Mouse (Mus musculus) embryonic stem cell, embryonic (primary cell): Measurements from ENCODE around the gene Sipa1l3.

Experiments used
- CTCF ChIA-PET, 4 experiments: fragments of 300-600 bp in 2 of 4; fragments of 350-600 bp in 2 of 4; sonication (Branson Sonifier 250); formaldehyde crosslinking; loops; one replicate each; lab custom pipeline; 2022; ENCODE audit warnings: inconsistent platforms in 2 of 4; lab: Charles Lee
- POLR2A ChIA-PET, 4 experiments: fragments of 300-600 bp in 2 of 4; fragments of 350-600 bp in 2 of 4; sonication (Branson Sonifier 250); formaldehyde crosslinking; loops; one replicate each; lab custom pipeline; 2022; ENCODE audit warnings: antibody characterized with exemption in 4 of 4, inconsistent platforms in 1 of 4; lab: Charles Lee

The Sipa1l3 gene

DNA sequence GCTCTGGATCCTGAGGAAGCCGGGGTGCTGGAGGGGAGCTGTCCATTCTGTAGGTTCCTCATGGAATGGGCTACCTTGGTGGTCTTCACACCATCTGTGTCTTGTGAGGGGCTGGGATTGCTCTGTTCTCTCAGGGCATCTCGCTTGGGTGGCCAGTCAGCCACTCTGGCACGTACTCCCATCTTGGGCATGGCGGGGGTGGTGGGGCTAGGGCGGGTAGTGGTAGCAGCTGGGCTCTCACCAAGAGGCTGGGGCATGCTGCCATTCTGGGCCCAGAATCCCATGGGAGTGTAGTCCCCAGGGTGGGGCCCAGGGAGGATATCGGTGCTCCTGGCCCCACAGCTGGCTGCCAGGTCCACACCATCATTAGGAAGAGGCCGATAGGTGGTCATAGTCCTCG is 118.0 kb downstream of the Sipa1l3 start:
- POLR2A ChIA-PET, result interaction anchor here in 3 of 4 experiments (0.8 to 8.2 kb wide), 9 partner anchors 8 to 186 kb away, joined by 3 to 43 read pairs (median 3); no protein-coding TSS in a partner anchor
- CTCF ChIA-PET, result interaction anchor here in 3 of 4 experiments (0.6 to 2.5 kb wide), 3 partner anchors 12 to 168 kb away, joined by 4 to 9 read pairs (median 9); no protein-coding TSS in a partner anchor

DNA sequence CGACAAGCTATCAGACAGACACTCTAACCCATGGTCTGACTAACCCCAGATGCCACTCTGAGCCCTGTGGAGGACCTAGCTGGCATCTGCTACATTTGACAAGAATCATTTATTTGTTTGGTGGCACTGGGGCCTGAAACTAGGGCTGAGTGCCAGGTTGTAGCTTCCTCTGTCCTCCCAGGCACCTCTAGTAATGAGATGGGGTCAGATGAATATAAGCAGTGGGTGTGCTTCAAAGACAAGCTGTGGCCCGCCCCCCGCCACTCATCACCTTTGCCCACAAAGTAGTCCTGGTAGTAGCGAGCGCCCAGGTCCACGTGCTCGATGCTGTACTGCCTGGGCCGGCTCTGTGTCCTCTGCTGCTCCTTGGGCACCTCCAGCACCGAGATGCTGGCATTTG is 119.4 kb downstream of the Sipa1l3 start:
- POLR2A ChIA-PET, result interaction anchor here in 2 of 4 experiments (0.5 to 1.6 kb wide), 7 partner anchors 10 to 118 kb away, joined by 3 to 6 read pairs (median 3); no protein-coding TSS in a partner anchor

GRCm38 (mm10) chr7:29397486-29397885 is 121.0 kb downstream of the Sipa1l3 start:
- ChIA-PET CTCF (interaction anchor here in 2 of 4 experiments (0.6 to 1.3 kb wide), 3 partner anchors 9 to 345 kb away, joined by 4 to 6 read pairs (median 5); no protein-coding TSS in a partner anchor), POLR2A (interaction anchor here in 1 of 4 experiments (1.4 kb wide), 1 partner anchor 43 kb away, joined by 3 read pairs; no protein-coding TSS in a partner anchor)

More for the DNA sequence above, 119.4 kb downstream of the Sipa1l3 start:
- CTCF ChIA-PET, result interaction anchor here in 2 of 4 experiments (0.6 to 2.5 kb wide), 2 partner anchors 16 to 460 kb away, joined by 5 to 9 read pairs; no protein-coding TSS in a partner anchor

DNA sequence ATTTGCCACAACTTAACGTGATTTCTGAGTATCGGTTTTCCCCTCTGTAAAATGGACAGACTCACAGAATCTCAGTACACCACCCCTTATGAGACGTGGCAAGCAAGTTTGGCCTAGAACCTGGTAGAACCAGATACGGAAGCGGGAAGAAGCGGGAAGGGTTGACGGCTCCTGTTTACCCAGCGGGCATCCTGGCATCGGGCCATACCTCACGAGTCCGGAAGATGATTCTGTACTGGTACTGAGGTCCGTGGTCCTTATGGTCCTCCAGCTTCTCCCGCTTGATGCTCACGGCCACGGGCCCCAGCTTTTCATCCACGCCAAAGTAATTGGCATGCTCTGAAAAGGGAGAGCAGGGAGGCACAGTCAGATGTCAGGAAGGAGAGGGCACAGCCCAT is 121.5 kb downstream of the Sipa1l3 start:
- ChIA-PET CTCF (interaction anchor here in 2 of 4 experiments (0.6 to 1.3 kb wide), 4 partner anchors 9 to 345 kb away, joined by 4 to 6 read pairs (median 4); no protein-coding TSS in a partner anchor), POLR2A (interaction anchor here in 2 of 4 experiments (0.7 to 3.3 kb wide), 3 partner anchors 14 to 55 kb away, joined by 3 to 11 read pairs (median 3); no protein-coding TSS in a partner anchor)

GRCm38 (mm10) chr7:29396216-29396942 is 122.1 kb downstream of the Sipa1l3 start:
- POLR2A ChIA-PET, result interaction anchor here in 3 of 4 experiments (0.6 to 3.3 kb wide), 10 partner anchors 10 to 586 kb away, joined by 3 to 11 read pairs (median 3); partner anchors contain the start of gene Sipa1l3 (in 1 of the 3)
- CTCF ChIA-PET, result interaction anchor here in 1 of 4 experiments (1.2 kb wide), 1 partner anchor 13 kb away, joined by 4 read pairs; no protein-coding TSS in a partner anchor

DNA sequence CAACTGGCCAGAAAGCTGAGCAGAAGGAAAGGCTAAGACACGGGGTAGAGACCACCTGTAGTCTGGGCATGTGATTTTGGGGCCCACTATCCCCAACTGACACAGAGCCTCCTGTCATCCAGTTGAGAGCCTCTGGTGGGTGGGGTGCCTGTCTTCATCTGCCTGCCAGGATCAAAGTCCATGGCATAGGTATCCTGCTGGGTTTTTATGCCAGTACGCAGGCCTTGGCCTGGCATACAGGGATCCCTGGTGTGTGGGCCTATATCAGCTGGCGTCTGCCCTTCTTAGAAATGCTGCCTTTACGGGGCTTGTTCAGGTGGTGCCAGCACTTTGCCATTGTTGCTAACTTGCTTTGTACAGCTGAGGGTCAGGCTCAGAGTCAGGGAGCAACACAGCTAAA is 123.3 kb downstream of the Sipa1l3 start:
- ChIA-PET POLR2A (interaction anchor here in 3 of 4 experiments (0.6 to 4.8 kb wide), 11 partner anchors 9 to 519 kb away, joined by 3 to 43 read pairs (median 4); partner anchors contain the start of gene Sipa1l3 (in 1 of the 3)), CTCF (interaction anchor here in 1 of 4 experiments (0.6 to 1.4 kb wide), 2 partner anchors 8 to 13 kb away, joined by 3 to 7 read pairs; no protein-coding TSS in a partner anchor)

DNA sequence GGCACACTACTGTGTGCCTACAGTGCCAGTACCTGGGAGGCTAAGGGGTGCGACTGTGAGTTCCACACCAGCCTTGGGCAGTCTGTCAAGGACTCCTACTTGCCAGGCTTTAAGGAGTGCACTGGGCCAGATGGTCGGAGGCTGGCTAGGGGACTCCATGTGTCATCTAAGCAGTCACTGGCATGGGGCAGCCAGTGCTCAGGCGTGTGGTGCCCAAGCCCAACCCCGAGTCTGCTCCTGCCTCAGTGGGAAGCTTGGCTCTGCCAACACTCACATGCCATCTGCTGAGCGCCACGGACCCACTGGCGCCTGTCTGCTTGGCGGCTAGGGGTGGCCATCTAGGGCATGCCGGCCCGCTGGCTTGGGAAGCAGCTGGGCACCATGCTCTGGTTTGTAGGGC is 125.1 kb downstream of the Sipa1l3 start:
- CTCF ChIA-PET, result interaction anchor here in 3 of 4 experiments (1.0 to 2.3 kb wide), 4 partner anchors 10 to 141 kb away, joined by 3 to 13 read pairs (median 4); no protein-coding TSS in a partner anchor

DNA sequence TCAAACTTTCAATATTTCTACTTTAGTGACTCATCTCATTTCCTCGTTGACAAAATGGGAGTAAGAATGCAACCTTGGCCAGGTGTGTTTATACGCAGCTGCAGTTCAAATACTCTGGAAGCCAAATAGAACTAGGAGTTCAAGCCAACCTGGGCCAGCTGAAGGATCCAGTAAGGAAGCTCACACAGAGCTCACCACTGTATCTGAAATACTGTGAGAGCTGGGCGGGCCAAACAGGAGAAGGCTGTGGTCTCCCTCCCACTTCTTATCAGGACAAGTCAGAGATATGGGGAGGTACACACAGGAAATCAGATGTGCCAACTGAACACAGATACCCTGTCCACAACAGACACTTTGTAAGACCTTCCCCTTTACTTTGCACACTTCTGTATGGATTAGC is 125.6 kb downstream of the Sipa1l3 start:
- ChIA-PET CTCF (interaction anchor here in 3 of 4 experiments (0.8 to 2.3 kb wide), 3 partner anchors 10 to 291 kb away, joined by 3 to 13 read pairs (median 8); no protein-coding TSS in a partner anchor), POLR2A (interaction anchor here (0.6 to 4.8 kb wide), 16 partner anchors 10 to 665 kb away, joined by 3 to 43 read pairs (median 3); partner anchors contain the start of gene Sipa1l3 (in 2 of the 4))

More for the DNA sequence above, 125.1 kb downstream of the Sipa1l3 start:
- POLR2A ChIA-PET, result interaction anchor here in 3 of 4 experiments (0.5 to 4.8 kb wide), 11 partner anchors 10 to 401 kb away, joined by 3 to 43 read pairs (median 4); partner anchors contain the start of gene Sipa1l3 (in 1 of the 3)

- ChIA-PET POLR2A (interaction anchor here (0.6 to 4.8 kb wide), 18 partner anchors 12 to 665 kb away, joined by 3 to 43 read pairs (median 3); partner anchors contain the start of gene Sipa1l3 (in 3 of the 4)), CTCF (interaction anchor here in 3 of 4 experiments (0.8 to 2.3 kb wide), 5 partner anchors 9 to 290 kb away, joined by 3 to 13 read pairs (median 4); no protein-coding TSS in a partner anchor)
Measured at GRCm38 (mm10) chr7:29391761-29392512, 126.5 kb downstream of the Sipa1l3 start.

DNA sequence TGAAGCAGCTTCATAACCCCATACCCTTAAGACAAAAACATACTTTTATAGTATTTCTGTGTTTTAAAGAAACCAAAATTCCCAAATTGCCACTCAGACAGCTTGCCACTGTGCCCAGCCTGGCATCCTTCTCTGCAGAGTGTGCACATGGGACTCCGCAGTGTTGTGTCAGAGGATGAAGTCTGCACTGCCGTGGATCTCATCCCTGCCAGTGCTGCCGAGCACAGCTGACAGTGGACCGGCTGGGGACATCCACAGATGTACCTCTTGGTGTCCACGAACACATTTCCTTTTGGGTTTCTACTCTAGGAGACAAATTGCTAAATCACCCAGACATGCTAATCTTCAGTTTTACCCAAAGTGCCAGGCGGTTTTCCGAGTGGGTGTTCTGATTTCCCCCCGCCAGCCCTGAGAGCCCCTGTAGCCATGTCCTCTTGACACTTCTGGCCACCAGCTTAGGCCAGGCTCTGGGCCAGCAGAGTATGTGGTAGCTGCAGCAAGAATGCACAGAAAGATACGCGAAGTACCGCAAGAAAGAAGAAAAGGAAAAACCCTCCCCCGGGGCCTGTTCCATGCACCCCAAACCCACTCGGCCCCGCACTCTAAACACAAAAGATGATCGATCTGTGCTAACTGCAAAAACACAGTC is 127.2 kb downstream of the Sipa1l3 start:
- CTCF ChIA-PET, result interaction anchor here in 2 of 4 experiments (1.1 to 1.8 kb wide), 2 partner anchors 8 kb away, joined by 3 to 11 read pairs; no protein-coding TSS in a partner anchor
- POLR2A ChIA-PET, result interaction anchor here in 3 of 4 experiments (1.2 to 4.8 kb wide), 7 partner anchors 13 to 128 kb away, joined by 3 to 43 read pairs (median 4); partner anchors contain the start of gene Sipa1l3 (in 2 of the 3)

- POLR2A ChIA-PET, result interaction anchor here in 3 of 4 experiments (0.6 to 4.8 kb wide), 4 partner anchors 14 to 945 kb away, joined by 3 to 43 read pairs (median 4); no protein-coding TSS in a partner anchor
- CTCF ChIA-PET, result no interaction called here
Measured at GRCm38 (mm10) chr7:29390234-29390633, 128.2 kb downstream of the Sipa1l3 start.

- POLR2A ChIA-PET, result interaction anchor here in 2 of 4 experiments (0.5 to 2.2 kb wide), 15 partner anchors 11 to 137 kb away, joined by 3 to 8 read pairs (median 4); partner anchors contain the start of gene Sipa1l3 (in 2 of the 2)
- CTCF ChIA-PET, result interaction anchor here (0.6 to 2.7 kb wide), 27 partner anchors 8 to 326 kb away, joined by 3 to 10 read pairs (median 3); partner anchors contain the start of gene Sipa1l3 (in 2 of the 4)
Measured at GRCm38 (mm10) chr7:29387524-29388068, 130.8 kb downstream of the Sipa1l3 start.

DNA sequence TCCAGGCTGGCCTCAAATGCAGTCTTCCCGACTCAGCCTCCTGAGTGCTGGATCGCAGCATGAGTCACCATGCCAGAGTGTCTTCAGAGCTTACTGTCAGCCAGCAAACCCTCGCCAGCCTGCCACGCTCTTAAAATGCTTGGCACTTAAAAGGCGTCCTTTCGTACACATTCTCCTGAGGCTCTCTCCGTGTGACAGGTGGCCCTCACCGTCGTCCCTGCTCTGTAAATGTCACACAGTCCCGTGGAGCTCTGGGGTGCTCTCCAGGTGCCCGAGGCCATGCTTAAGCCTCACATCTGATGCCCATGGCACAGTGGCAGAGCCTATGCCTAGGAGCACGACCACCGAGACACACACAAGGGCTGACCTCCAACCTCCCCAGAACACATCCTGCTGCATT is 132.1 kb downstream of the Sipa1l3 start:
- CTCF ChIA-PET, result interaction anchor here in 3 of 4 experiments (0.5 to 2.7 kb wide), 5 partner anchors 9 to 137 kb away, joined by 3 to 7 read pairs (median 4); no protein-coding TSS in a partner anchor
- POLR2A ChIA-PET, result interaction anchor here in 2 of 4 experiments (1.5 to 2.2 kb wide), 3 partner anchors 12 to 39 kb away, joined by 3 to 6 read pairs (median 4); no protein-coding TSS in a partner anchor

DNA sequence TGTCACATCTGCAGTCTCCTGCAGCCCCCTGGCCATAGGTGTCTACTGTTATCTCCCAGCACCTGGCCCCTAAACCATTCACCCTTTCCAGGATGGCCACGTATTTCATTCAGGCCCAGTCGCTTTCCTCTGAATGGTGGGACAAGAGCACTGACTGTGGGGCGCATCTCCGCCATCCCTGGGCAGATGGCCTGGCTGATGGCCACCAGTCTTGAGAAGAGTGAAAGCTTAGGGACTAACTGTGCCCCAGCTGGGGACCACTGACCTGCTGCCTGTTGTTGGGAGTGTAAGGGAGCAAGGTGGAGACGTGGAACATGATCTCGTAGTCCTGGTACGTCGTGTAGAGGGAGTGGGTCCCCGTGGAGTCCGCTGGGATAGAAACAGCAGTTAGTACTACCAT is 132.7 kb downstream of the Sipa1l3 start:
- ChIA-PET POLR2A (interaction anchor here in 2 of 4 experiments (1.5 to 2.2 kb wide), 2 partner anchors 11 to 39 kb away, joined by 4 to 6 read pairs; no protein-coding TSS in a partner anchor), CTCF (interaction anchor here in 3 of 4 experiments (1.2 to 2.7 kb wide), 3 partner anchors 85 to 223 kb away, joined by 3 to 7 read pairs (median 4); no protein-coding TSS in a partner anchor)

DNA sequence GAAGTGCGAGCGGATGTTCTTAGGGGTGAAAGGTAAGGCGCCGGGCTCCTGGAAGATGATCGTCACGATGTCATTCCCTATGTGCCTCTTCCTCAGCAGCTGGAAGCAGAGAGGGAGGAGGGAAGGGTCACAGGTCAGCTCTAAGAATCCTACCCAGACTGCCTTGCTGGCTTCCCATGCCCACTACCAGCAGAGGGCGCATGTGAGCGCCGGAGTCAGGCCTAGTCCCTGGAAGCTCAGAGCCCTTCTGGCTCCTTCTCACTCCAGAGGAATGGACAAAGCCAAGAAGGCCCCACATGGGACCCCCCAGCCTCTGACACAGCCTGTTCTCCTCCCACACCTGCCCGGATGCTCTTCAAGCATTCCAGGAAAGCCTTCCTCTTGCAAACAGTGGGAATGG is 135.2 kb downstream of the Sipa1l3 start:
- POLR2A ChIA-PET, result interaction anchor here (0.6 to 2.0 kb wide), 33 partner anchors 9 to 1083 kb away, joined by 3 to 9 read pairs (median 4); partner anchors contain the start of gene Sipa1l3 (in 3 of the 4)

More for the DNA sequence above, 135.2 kb downstream of the Sipa1l3 start:
- CTCF ChIA-PET, result interaction anchor here (0.6 to 3.8 kb wide), 108 partner anchors 8 to 1212 kb away, joined by 3 to 71 read pairs (median 4); partner anchors contain the start of gene Sipa1l3 (in 3 of the 4)
